Mouse (Mus musculus): ENCODE data around the gene Upk3bl. TPM values are rescaled to one million over a fixed set of nuclear protein-coding genes. Genes with fewer than 3 reads are reported as not detected.
A peak's percentile ranks its signal among the peaks of the same experiment; 100 is the strongest.

Gene Upk3bl
- polyA plus RNA-seq, 1 experiment from 2014 or later, result not detected

GRCm38 (mm10) chr5:136076284-136076683 is 22.0 kb downstream of the Upk3bl start:
- Histone ChIP-seq H3K9ac (no peak overlapping the region), H3K36me3 (ENCODE audit: poor library complexity, severe bottlenecking) (no peaks in the 10 kb centered on the region), H3K4me3 (no peak overlapping the region), H3K27me3 (no peaks in the 10 kb centered on the region), H3K9me3 (replicated peaks) (no peaks in the 10 kb centered on the region), H3K27ac (0 out of 2 replicates have a peak overlapping the region, but pooled peaks have one; percentile 31), H3K4me2 (no peak overlapping the region), H3K4me1 (peaks cover 7% of the 10 kb centered on the region; the same call in 1 of the 2 replicates)
- 0 out of 2 replicates have a peak, but pooled peaks have one; percentile 33 for ATAC-seq
- WGBS, result 42% methylated on average over 7 of the region's 7 CpGs

- no peaks in the 10 kb centered on the region for H3K36me3 ChIP-seq (ENCODE audit: poor library complexity, severe bottlenecking)
- H3K4me3 ChIP-seq, result no peak overlapping the region
- no peak overlapping the region for H3K9ac ChIP-seq
- H3K27me3 ChIP-seq, result no peaks in the 10 kb centered on the region
- H3K4me2 ChIP-seq, result no peak overlapping the region
- ATAC-seq, result no peak
- H3K4me1 ChIP-seq, result peaks cover 7% of the 10 kb centered on the region; the same call in 1 of the 2 replicates
- no peaks in the 10 kb centered on the region for H3K9me3 ChIP-seq (replicated peaks)
- WGBS, result 88% methylated on average over 9 of the region's 9 CpGs
- no peak overlapping the region for H3K27ac ChIP-seq
These were observed 22.8 kb downstream of the Upk3bl start for GRCm38 (mm10) chr5:136077001-136077550.

- Histone ChIP-seq H3K4me1 (peaks cover 7% of the 10 kb centered on the region; the same call in 1 of the 2 replicates), H3K27me3 (no peaks in the 10 kb centered on the region)
- 90% methylated on average over 5 of the region's 5 CpGs for WGBS
These were observed 23.8 kb downstream of the Upk3bl start for GRCm38 (mm10) chr5:136078136-136078535.

GRCm38 (mm10) chr5:136082345-136082744 is 28.1 kb downstream of the Upk3bl start:
- Histone ChIP-seq H3K27ac (no peak overlapping the region), H3K4me3 (no peak overlapping the region), H3K36me3 (ENCODE audit: poor library complexity, severe bottlenecking) (no peaks in the 10 kb centered on the region), H3K27me3 (peaks cover 17% of the 10 kb centered on the region), H3K4me1 (peaks cover 17% of the 10 kb centered on the region), H3K9ac (no peak overlapping the region), H3K9me3 (replicated peaks) (no peaks in the 10 kb centered on the region), H3K4me2 (no peak overlapping the region)
- no peak for ATAC-seq
- 79% methylated on average over 4 of the region's 4 CpGs for WGBS

More at GRCm38 (mm10) chr5:136078136-136078535, 23.8 kb downstream of the Upk3bl start:
- no peak for ATAC-seq
- no peak overlapping the region for H3K27ac ChIP-seq
- no peak overlapping the region for H3K9ac ChIP-seq
- no peak overlapping the region for H3K4me3 ChIP-seq
- H3K9me3 ChIP-seq (replicated peaks), result no peaks in the 10 kb centered on the region
- H3K36me3 ChIP-seq (ENCODE audit: poor library complexity, severe bottlenecking), result no peaks in the 10 kb centered on the region
- no peak overlapping the region for H3K4me2 ChIP-seq

GRCm38 (mm10) chr5:136083669-136084107 is 29.4 kb downstream of the Upk3bl start, which contains the start of gene Rasa4:
TSS of gene Rasa4 (plus strand) at chr5:136083916.
- Histone ChIP-seq H3K27me3 (peaks cover 21% of the 10 kb centered on the region), H3K4me2 (peak within 1 kb of the TSS; percentile 88), H3K4me1 (peaks cover 17% of the 10 kb centered on the region), H3K9me3 (replicated peaks) (no peaks in the 10 kb centered on the region), H3K9ac (peak within 1 kb of the TSS; percentile 69), H3K36me3 (ENCODE audit: poor library complexity, severe bottlenecking) (no peaks in the 10 kb centered on the region), H3K27ac (no peak within 1 kb of the TSS), H3K4me3 (peak within 1 kb of the TSS; percentile 55)
- under 1% methylated on average over 26 of the region's 28 CpGs for WGBS
- ATAC-seq, result peak; percentile 99

- peak; percentile 19; the same call in 1 of the 2 replicates for ATAC-seq
- H3K27me3 ChIP-seq, result peaks cover 21% of the 10 kb centered on the region
- H3K9ac ChIP-seq, result peak overlapping the region; percentile 69
- H3K9me3 ChIP-seq (replicated peaks), result no peaks in the 10 kb centered on the region
- H3K4me3 ChIP-seq, result peak overlapping the region; percentile 55
- H3K27ac ChIP-seq, result no peak overlapping the region
- peaks cover 17% of the 10 kb centered on the region for H3K4me1 ChIP-seq
- WGBS, result 2% methylated on average over 23 of the region's 23 CpGs
- H3K36me3 ChIP-seq (ENCODE audit: poor library complexity, severe bottlenecking), result no peaks in the 10 kb centered on the region
- H3K4me2 ChIP-seq, result peak overlapping the region; percentile 88
These were observed 30.0 kb downstream of the Upk3bl start for GRCm38 (mm10) chr5:136084144-136084881.

- Histone ChIP-seq H3K27me3 (peaks cover 21% of the 10 kb centered on the region), H3K36me3 (ENCODE audit: poor library complexity, severe bottlenecking) (no peaks in the 10 kb centered on the region)
These were observed 30.8 kb downstream of the Upk3bl start for GRCm38 (mm10) chr5:136084891-136085651.

GRCm38 (mm10) chr5:136086290-136086689 is 32.0 kb downstream of the Upk3bl start:
- H3K9me3 ChIP-seq (replicated peaks), result no peaks in the 10 kb centered on the region
- no peak for ATAC-seq
- H3K4me1 ChIP-seq, result peaks cover 17% of the 10 kb centered on the region
- H3K27ac ChIP-seq, result no peak overlapping the region
- H3K36me3 ChIP-seq (ENCODE audit: poor library complexity, severe bottlenecking), result no peaks in the 10 kb centered on the region
- H3K27me3 ChIP-seq, result peaks cover 21% of the 10 kb centered on the region
- H3K4me3 ChIP-seq, result no peak overlapping the region
- 92% methylated on average over 8 of the region's 8 CpGs for WGBS
- no peak overlapping the region for H3K4me2 ChIP-seq
- H3K9ac ChIP-seq, result no peak overlapping the region

More at GRCm38 (mm10) chr5:136084891-136085651, 30.8 kb downstream of the Upk3bl start:
- peak overlapping the region; percentile 55 for H3K4me3 ChIP-seq
- WGBS, result 8% methylated on average over 17 of the region's 21 CpGs
- H3K4me2 ChIP-seq, result peak overlapping the region; percentile 88
- H3K27ac ChIP-seq, result no peak overlapping the region
- H3K4me1 ChIP-seq, result peaks cover 17% of the 10 kb centered on the region
- peak overlapping the region; percentile 26; the same call in 1 of the 2 replicates for H3K9ac ChIP-seq
- H3K9me3 ChIP-seq (replicated peaks), result no peaks in the 10 kb centered on the region
- ATAC-seq, result no peak

- no peak overlapping the region for H3K4me2 ChIP-seq
- H3K9ac ChIP-seq, result no peak overlapping the region
- H3K27ac ChIP-seq, result no peak overlapping the region
- no peak for ATAC-seq
- H3K36me3 ChIP-seq (ENCODE audit: poor library complexity, severe bottlenecking), result no peaks in the 10 kb centered on the region
- H3K9me3 ChIP-seq (replicated peaks), result no peaks in the 10 kb centered on the region
- no peak overlapping the region for H3K4me3 ChIP-seq
- WGBS, result 13% methylated on average over 14 of the region's 14 CpGs
- H3K27me3 ChIP-seq, result peaks cover 21% of the 10 kb centered on the region
- peaks cover 16% of the 10 kb centered on the region for H3K4me1 ChIP-seq
These were observed 34.7 kb downstream of the Upk3bl start for GRCm38 (mm10) chr5:136088821-136089575.

GRCm38 (mm10) chr5:136091927-136092326 is 37.6 kb downstream of the Upk3bl start:
- Histone ChIP-seq H3K9me3 (replicated peaks) (no peaks in the 10 kb centered on the region), H3K27me3 (peaks cover 4% of the 10 kb centered on the region; the same call in 1 of the 2 replicates), H3K27ac (no peak overlapping the region), H3K9ac (no peak overlapping the region), H3K4me2 (no peak overlapping the region), H3K4me1 (no peaks in the 10 kb centered on the region), H3K4me3 (no peak overlapping the region), H3K36me3 (ENCODE audit: poor library complexity, severe bottlenecking) (no peaks in the 10 kb centered on the region)
- no peak for ATAC-seq
- 61% methylated on average over 5 of the region's 5 CpGs for WGBS

GRCm38 (mm10) chr5:136094249-136095010 is 40.1 kb downstream of the Upk3bl start:
- Histone ChIP-seq H3K4me3 (no peak overlapping the region), H3K9me3 (replicated peaks) (no peaks in the 10 kb centered on the region), H3K4me1 (no peaks in the 10 kb centered on the region), H3K27me3 (no peaks in the 10 kb centered on the region), H3K9ac (no peak overlapping the region), H3K36me3 (ENCODE audit: poor library complexity, severe bottlenecking) (no peaks in the 10 kb centered on the region), H3K4me2 (no peak overlapping the region), H3K27ac (no peak overlapping the region)
- 49% methylated on average over 8 of the region's 8 CpGs for WGBS
- ATAC-seq, result no peak

All from forebrain, embryonic 13.5 days (tissue).